Mouse (Mus musculus) fibroblast of lung, adult 2 months (primary cell): ENCODE data around the gene Defa25.
"Not testable (repeated sequence)": the region's sequence is repeated elsewhere in the genome, so short reads cannot be mapped to it uniquely, and the experiment has no call there.

ENCODE experiments used
- DNase-seq: peaks from one replicate; pipeline ENCODE4 v3.0.0-alpha.2; 2011; ENCODE audit warnings: low read depth

Gene Defa25

GRCm38 (mm10) chr8:21084142-21084541 is at the start of gene Defa25:
TSS of gene Defa25 (plus strand) at chr8:21084442.
- not testable (repeated sequence) for DNase-seq

GRCm38 (mm10) chr8:21054747-21055146 is 29.5 kb upstream of the Defa25 start, which contains the start of gene Defa23:
TSS of gene Defa23 (plus strand) at chr8:21055047.
- DNase-seq = not testable (repeated sequence)

GRCm38 (mm10) chr8:21064738-21065137 is 19.5 kb upstream of the Defa25 start, which contains the start of gene Defa35:
TSS of gene Defa35 (plus strand) at chr8:21065038.
- not testable (repeated sequence) for DNase-seq

GRCm38 (mm10) chr8:21093106-21093505 is 8.9 kb downstream of the Defa25 start:
- DNase-seq = no peak

- not testable (repeated sequence) for DNase-seq
These were observed 11.7 kb downstream of the Defa25 start, which contains the start of gene Gm14851 for GRCm38 (mm10) chr8:21095950-21096349. TSS of gene Gm14851 (minus strand) at chr8:21096050.

GRCm38 (mm10) chr8:21134342-21134741 is 50.1 kb downstream of the Defa25 start, which contains the start of gene Defa30:
TSS of gene Defa30 (plus strand) at chr8:21134642.
- DNase-seq = not testable (repeated sequence)
